Mouse (Mus musculus) hematopoietic multipotent progenitor cell, adult 10-12 weeks (in vitro differentiated cells): ENCODE results near the gene Cfap36. TPM values are rescaled to one million over a fixed set of nuclear protein-coding genes. Genes with fewer than 3 reads are reported as not detected.

Experiments
- polyA plus RNA-seq: library from polyadenylated mRNA; stranded (reverse); fragments of >175 nt; gene quantifications from 2 replicates; pipeline ENCODE4 v1.2.3, GENCODE M21; 2012; ENCODE audit warnings: low replicate concordance

The Cfap36 gene
- 19.8 and 22.7 TPM in 2 replicates for polyA plus RNA-seq

GRCm38 (mm10) chr11:29246883-29247650, at the start of gene Cfap36:
Cfap36 (minus strand) TSS chr11:29247409.

GRCm38 (mm10) chr11:29172563-29173124, 74.6 kb downstream of the Cfap36 start, which contains the start of gene Ppp4r3b:
Ppp4r3b (plus strand) TSS chr11:29172890.

Other genes with a start within 250 kb of the Cfap36 start
- 74.4 and 107 TPM in 2 replicates for gene Pnpt1, start 116.7 kb downstream of the Cfap36 start, polyA plus RNA-seq
- 35.2 and 61.0 TPM in 2 replicates for gene Ppp4r3b, start 74.5 kb downstream of the Cfap36 start, polyA plus RNA-seq
- 8.6 and 27.6 TPM in 2 replicates for gene Ccdc88a, start 126.2 kb upstream of the Cfap36 start, polyA plus RNA-seq